Mouse (Mus musculus) frontal cortex, adult 2 months (tissue): ENCODE measurements around the gene Ficd. TPM values are rescaled to one million over a fixed set of nuclear protein-coding genes. Genes with fewer than 3 reads are reported as not detected.
"Not testable (repeated sequence)": the region's sequence is repeated elsewhere in the genome, so short reads cannot be mapped to it uniquely, and the experiment has no call there.

Experiments used
- DNase-seq, 2 experiments: peaks; one replicate each; pipeline ENCODE4 v3.0.0; 2022; ENCODE audit warnings: low spot score in 1 of 2; ENCODE audit errors: extremely low spot score in 1 of 2
- polyA plus RNA-seq: library from polyadenylated mRNA; depleted of rRNA; stranded (reverse); fragments of >200 nt; gene quantifications from 2 replicates; pipeline ENCODE4 v1.2.3, GENCODE M21; 2012

The Ficd gene
- polyA plus RNA-seq, 1 experiment = 9.4 TPM

- DNase-seq = peak; percentile 79 to 94
Observed at GRCm38 (mm10) chr5:113772450-113772895, 36.9 kb downstream of the Ficd start, which contains the start of the genes Sart3 and Iscu. Sart3 (minus strand) TSS chr5:113772510. Iscu (plus strand) TSS chr5:113772748.

- no peak for DNase-seq
Observed at GRCm38 (mm10) chr5:113772905-113773519, 37.4 kb downstream of the Ficd start.

DNA sequence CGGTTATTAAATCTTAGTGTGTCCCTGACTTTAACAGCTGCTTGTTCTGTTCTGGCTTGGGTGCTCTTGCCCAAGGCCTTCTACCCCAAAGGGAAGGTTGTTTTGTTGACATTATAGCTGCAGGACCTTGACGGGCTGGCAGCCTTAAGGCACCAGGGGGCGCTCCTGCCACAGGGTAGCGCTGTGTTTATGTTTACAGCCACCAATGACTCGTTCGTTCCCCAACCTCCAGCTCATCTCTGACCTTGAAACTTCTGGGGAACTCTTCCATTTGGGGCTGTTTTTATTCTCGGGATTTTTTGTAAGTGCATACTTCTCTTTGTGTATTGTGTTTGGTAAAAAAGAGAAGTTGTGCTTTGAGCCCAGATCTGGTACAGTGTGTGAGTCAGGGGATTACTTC, 38.1 kb downstream of the Ficd start:
- peak; percentile 62 to 92 for DNase-seq

DNA sequence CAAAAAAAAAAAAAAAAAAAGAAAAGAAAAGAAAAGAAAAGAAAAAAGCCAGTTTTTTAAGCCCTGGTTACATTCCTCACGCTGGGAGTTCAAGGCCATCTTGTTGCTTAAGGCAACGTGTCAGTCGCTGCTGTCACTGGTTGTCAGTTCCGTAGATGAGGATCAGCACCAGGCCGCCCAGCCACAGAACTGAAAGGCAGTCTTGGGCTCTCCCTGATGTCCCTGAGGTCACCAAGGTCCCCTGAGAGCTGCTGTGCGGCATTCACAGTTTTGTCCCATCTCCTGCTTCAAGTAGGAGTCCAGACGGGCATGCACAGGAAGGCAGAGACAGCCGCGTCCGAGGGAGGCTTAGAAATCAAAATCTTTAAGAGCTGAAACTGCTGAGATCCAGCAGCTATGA, 40.0 kb downstream of the Ficd start:
- no peak for DNase-seq

DNA sequence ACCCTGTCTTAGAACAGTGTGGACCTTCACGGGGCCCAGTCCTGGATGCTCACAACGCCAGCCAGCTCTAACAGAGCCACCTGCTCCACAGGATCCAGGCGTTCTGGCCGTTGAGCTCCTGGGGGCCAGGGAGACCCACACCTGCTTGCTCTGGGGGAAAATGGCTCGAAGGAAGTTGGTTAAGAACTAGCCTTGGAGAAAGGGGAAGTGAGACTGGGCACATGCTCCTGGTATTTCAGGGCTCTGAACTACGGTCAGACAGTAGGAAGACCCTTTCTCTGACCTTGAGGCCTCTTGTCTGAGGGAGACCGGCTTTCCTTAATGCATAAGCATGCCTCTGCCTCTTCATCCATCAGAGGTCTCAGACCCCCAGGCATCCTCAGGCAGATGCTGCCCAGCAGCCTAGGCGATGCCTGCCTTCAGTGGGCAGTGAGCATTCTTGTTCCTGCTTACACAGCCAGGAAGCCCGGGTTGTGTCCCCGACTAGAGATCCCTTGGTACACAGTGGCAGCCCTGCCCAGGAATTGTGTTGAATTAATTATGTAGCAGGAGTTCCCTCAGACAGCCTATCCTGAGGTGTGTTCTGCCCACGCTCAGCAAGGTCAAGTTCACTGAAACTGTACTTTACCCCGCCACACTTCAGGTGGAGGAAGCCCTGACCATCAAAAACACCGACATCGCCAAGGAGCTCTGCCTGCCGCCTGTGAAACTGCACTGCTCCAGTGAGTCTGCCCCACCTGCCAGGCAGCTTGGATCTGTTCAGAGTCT, 40.7 kb downstream of the Ficd start:
- DNase-seq = no peak

- DNase-seq = no peak
Observed at GRCm38 (mm10) chr5:113776896-113777226, 41.3 kb downstream of the Ficd start.

DNA sequence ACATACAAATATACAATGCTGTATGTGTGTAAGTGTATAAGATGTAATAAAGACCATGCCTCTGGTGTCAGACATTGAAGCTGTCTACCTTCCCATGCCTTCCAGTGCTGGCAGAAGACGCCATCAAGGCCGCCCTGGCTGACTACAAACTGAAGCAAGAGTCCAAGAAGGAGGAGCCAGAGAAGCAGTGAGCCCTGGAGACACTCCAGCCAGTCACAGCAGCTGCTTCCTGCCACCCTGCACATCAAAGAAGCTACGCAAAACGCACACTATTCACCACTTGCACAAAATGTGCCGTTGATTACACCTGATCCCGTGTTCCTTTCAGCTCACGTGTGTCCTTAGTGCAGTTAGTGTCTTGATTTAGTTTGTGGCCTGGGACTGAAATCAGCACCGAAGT, 42.1 kb downstream of the Ficd start:
- not testable (repeated sequence) for DNase-seq

DNA sequence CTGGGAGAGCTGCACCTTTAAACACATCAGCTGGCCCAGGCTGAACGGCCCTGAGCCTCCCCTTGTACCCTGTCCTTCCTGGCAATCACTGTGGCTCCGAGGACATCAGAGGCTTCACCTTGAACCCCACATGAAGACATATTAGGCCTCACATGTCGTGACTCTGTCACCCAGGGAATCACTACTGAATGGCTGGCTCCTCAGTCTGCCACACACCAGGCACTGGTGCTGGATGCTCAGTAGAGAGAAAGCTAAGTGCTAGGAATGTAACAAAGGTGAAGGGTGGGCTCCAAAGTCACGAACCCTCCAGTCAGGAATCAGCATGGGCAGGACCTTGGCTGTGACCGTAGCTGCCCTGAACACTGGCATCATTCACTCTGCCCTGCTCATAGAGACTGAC, 44.0 kb downstream of the Ficd start:
- DNase-seq = no peak

- no peak for DNase-seq
Observed at GRCm38 (mm10) chr5:113780082-113780752, 44.6 kb downstream of the Ficd start.

DNA sequence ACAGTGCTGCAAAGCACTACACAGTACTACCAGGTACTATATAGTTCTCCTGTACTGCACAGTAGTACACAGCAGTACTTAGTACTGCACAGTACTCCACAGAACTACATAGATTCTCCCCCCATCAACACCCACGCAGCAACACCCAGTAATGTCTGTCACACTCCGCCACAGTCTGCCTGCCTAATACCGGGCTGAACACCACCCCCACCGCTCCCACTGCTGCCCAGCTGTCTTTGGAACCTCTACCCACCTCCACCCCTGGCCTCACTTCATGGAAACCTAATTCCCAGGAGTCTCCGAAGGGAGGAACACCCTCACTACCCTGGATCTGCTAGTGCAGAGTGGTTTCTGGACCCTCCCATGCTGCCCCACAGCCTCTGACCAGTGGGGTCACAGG, 45.2 kb downstream of the Ficd start:
- no peak for DNase-seq

- no peak for DNase-seq
Observed at GRCm38 (mm10) chr5:113781254-113781653, 45.7 kb downstream of the Ficd start.

- no peak for DNase-seq
Observed at GRCm38 (mm10) chr5:113781875-113782274, 46.3 kb downstream of the Ficd start.

GRCm38 (mm10) chr5:113782624-113783023, 47.0 kb downstream of the Ficd start:
- no peak for DNase-seq

GRCm38 (mm10) chr5:113783581-113784001, 48.0 kb downstream of the Ficd start:
- peak in 1 of 2 experiments; percentile 67 for DNase-seq

DNA sequence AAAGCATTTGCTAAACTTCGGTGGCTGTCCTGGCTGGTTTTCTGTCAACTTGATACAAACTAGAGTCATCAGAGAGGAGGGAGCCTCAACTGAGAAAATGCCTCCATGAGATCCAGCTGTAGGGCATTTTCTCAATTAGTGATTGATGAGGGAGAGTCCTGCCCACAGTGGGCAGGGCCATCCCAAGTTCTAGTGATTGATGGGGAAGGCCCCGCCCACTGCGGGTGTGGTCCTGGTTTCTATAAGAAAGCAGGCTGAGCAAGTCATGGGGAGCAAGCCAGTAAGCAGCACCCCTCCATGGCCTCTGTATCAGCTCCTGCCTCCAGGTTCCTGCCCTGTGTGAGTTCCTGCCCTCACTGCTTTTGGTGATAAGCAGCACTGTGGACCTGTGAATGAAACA, 48.5 kb downstream of the Ficd start:
- not testable (repeated sequence) for DNase-seq

DNA sequence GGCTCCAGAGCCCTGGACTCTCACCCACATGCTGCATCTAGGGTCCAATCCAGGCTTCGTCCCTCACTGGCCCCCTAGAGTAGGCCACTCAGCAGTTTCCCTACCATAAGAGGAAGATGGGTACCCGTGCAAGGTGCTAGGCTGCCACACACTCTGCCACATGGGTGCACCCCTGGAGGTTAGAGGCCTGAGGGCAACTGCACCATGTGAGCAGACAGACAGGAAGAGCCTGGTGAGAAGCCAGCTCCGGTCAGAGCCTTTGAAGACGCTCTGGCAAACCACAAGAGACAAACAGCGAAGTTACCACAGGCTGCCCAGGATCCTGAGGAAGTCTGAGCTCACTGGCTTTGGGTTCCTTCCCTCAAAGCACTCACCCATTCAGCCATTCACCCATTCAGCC, 51.4 kb downstream of the Ficd start:
- no peak for DNase-seq

DNA sequence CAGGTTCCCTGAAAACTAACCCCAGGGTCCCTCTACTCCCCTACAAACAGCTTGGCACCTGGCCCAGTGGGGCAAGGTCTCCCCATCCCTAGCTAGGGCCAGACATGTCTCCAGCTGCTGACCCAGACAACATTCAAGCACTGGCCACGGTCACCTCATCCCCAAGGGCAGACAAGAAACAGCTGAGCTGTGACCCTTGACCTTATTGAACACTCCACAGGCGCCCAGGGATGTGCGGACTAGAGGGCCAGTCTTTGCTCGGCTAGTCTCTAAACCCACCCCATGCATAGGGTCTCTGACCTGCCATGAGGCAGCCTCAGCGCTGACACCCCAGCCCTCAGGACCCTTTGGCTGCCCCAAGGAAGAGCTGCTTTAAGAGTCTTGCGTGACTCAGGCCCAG, 53.0 kb downstream of the Ficd start:
- no peak for DNase-seq

- no peak for DNase-seq
Observed at GRCm38 (mm10) chr5:113789075-113789788, 53.6 kb downstream of the Ficd start.
